Mouse (Mus musculus): ENCODE data around the gene Kcnq1. TPM values are rescaled to one million over a fixed set of nuclear protein-coding genes. Genes with fewer than 3 reads are reported as not detected.

Kcnq1 gene
- polyA plus RNA-seq, 1 experiment: 1.2 TPM

GRCm38 (mm10) chr7:143428814-143429499, 322.8 kb downstream of the Kcnq1 start:
- DNase-seq (ENCODE audit: low read depth in 1 of 2, low spot score in 2 of 2): no peak
- WGBS: 71% methylated on average over 2 of the region's 2 CpGs
- Histone ChIP-seq H3K27ac (ENCODE audit: insufficient read depth, low read length) (no peak overlapping the region), H3K36me3 (ENCODE audit: control insufficient read depth, insufficient read depth, low read length) (no peaks in the 10 kb centered on the region), H3K27me3 (ENCODE audit: control insufficient read depth, insufficient read depth, low read length) (no peaks in the 10 kb centered on the region), H3K4me3 (ENCODE audit: extremely low read depth, insufficient read depth, insufficient read length) (no peak overlapping the region), H3K4me1 (ENCODE audit: control insufficient read depth, insufficient read depth, insufficient read length) (no peaks in the 10 kb centered on the region)
- TF ChIP-seq POLR2A (IDR thresholded peaks at IDR 0.05; ENCODE audit: low read depth, low read length) (no peak), CTCF (IDR thresholded peaks at IDR 0.05; ENCODE audit: extremely low read depth, insufficient read depth, insufficient read length, insufficient replicate concordance) (no peak)

- 100% methylated on average over 1 of the region's 1 CpGs for WGBS
- no peak for DNase-seq (ENCODE audit: low read depth in 1 of 2, low spot score in 2 of 2)
- no peak overlapping the region for H3K27ac ChIP-seq (ENCODE audit: insufficient read depth, low read length)
- H3K27me3 ChIP-seq (ENCODE audit: control insufficient read depth, insufficient read depth, low read length): peaks cover 1% of the 10 kb centered on the region
- H3K4me1 ChIP-seq (ENCODE audit: control insufficient read depth, insufficient read depth, insufficient read length): no peaks in the 10 kb centered on the region
- no peaks in the 10 kb centered on the region for H3K36me3 ChIP-seq (ENCODE audit: control insufficient read depth, insufficient read depth, low read length)
- H3K4me3 ChIP-seq (ENCODE audit: extremely low read depth, insufficient read depth, insufficient read length): no peak overlapping the region
- TF ChIP-seq POLR2A (IDR thresholded peaks at IDR 0.05; ENCODE audit: low read depth, low read length) (no peak), CTCF (IDR thresholded peaks at IDR 0.05; ENCODE audit: extremely low read depth, insufficient read depth, insufficient read length, insufficient replicate concordance) (no peak)
Measured at GRCm38 (mm10) chr7:143432631-143433030, 326.5 kb downstream of the Kcnq1 start.

GRCm38 (mm10) chr7:143433331-143433730, 327.2 kb downstream of the Kcnq1 start:
- no peak for TF ChIP-seq POLR2A (IDR thresholded peaks at IDR 0.05; ENCODE audit: low read depth, low read length)
- TF ChIP-seq CTCF (IDR thresholded peaks at IDR 0.05; ENCODE audit: extremely low read depth, insufficient read depth, insufficient read length, insufficient replicate concordance): no peak
- no peak for DNase-seq (ENCODE audit: low read depth in 1 of 2, low spot score in 2 of 2)
- 91% methylated on average over 7 of the region's 7 CpGs for WGBS
- H3K36me3 ChIP-seq (ENCODE audit: control insufficient read depth, insufficient read depth, low read length): no peaks in the 10 kb centered on the region
- H3K4me3 ChIP-seq (ENCODE audit: extremely low read depth, insufficient read depth, insufficient read length): no peak overlapping the region
- H3K27ac ChIP-seq (ENCODE audit: insufficient read depth, low read length): no peak overlapping the region
- no peaks in the 10 kb centered on the region; the same call in 1 of the 2 replicates for H3K4me1 ChIP-seq (ENCODE audit: control insufficient read depth, insufficient read depth, insufficient read length)
- peaks cover 8% of the 10 kb centered on the region for H3K27me3 ChIP-seq (ENCODE audit: control insufficient read depth, insufficient read depth, low read length)

- no peak overlapping the region for H3K27ac ChIP-seq (ENCODE audit: insufficient read depth, low read length)
- 48% methylated on average over 18 of the region's 18 CpGs for WGBS
Measured at GRCm38 (mm10) chr7:143437231-143437893, 331.2 kb downstream of the Kcnq1 start.

GRCm38 (mm10) chr7:143437894-143438581, 331.9 kb downstream of the Kcnq1 start:
- Histone ChIP-seq H3K4me1 (ENCODE audit: control insufficient read depth, insufficient read depth, insufficient read length) (no peaks in the 10 kb centered on the region; the same call in 1 of the 2 replicates), H3K4me3 (ENCODE audit: extremely low read depth, insufficient read depth, insufficient read length) (no peak overlapping the region), H3K27ac (ENCODE audit: insufficient read depth, low read length) (no peak overlapping the region), H3K36me3 (ENCODE audit: control insufficient read depth, insufficient read depth, low read length) (no peaks in the 10 kb centered on the region), H3K27me3 (ENCODE audit: control insufficient read depth, insufficient read depth, low read length) (peaks cover 10% of the 10 kb centered on the region)
- 16% methylated on average over 62 of the region's 63 CpGs for WGBS
- no peak for TF ChIP-seq POLR2A (IDR thresholded peaks at IDR 0.05; ENCODE audit: low read depth, low read length)
- DNase-seq (ENCODE audit: low read depth in 1 of 2, low spot score in 2 of 2): no peak

More at GRCm38 (mm10) chr7:143437231-143437893, 331.2 kb downstream of the Kcnq1 start:
- Histone ChIP-seq H3K36me3 (ENCODE audit: control insufficient read depth, insufficient read depth, low read length) (no peaks in the 10 kb centered on the region), H3K27me3 (ENCODE audit: control insufficient read depth, insufficient read depth, low read length) (peaks cover 10% of the 10 kb centered on the region), H3K4me1 (ENCODE audit: control insufficient read depth, insufficient read depth, insufficient read length) (no peaks in the 10 kb centered on the region; the same call in 1 of the 2 replicates), H3K4me3 (ENCODE audit: extremely low read depth, insufficient read depth, insufficient read length) (no peak overlapping the region)
- TF ChIP-seq CTCF (IDR thresholded peaks at IDR 0.05; ENCODE audit: extremely low read depth, insufficient read depth, insufficient read length, insufficient replicate concordance) (no peak), POLR2A (IDR thresholded peaks at IDR 0.05; ENCODE audit: low read depth, low read length) (no peak)
- no peak for DNase-seq (ENCODE audit: low read depth in 1 of 2, low spot score in 2 of 2)

GRCm38 (mm10) chr7:143438965-143439364, 332.8 kb downstream of the Kcnq1 start:
- TF ChIP-seq CTCF (IDR thresholded peaks at IDR 0.05; ENCODE audit: extremely low read depth, insufficient read depth, insufficient read length, insufficient replicate concordance) (no peak), POLR2A (IDR thresholded peaks at IDR 0.05; ENCODE audit: low read depth, low read length) (no peak)
- H3K27ac ChIP-seq (ENCODE audit: insufficient read depth, low read length): no peak overlapping the region
- H3K4me1 ChIP-seq (ENCODE audit: control insufficient read depth, insufficient read depth, insufficient read length): no peaks in the 10 kb centered on the region; the same call in 1 of the 2 replicates
- DNase-seq (ENCODE audit: low read depth in 1 of 2, low spot score in 2 of 2): no peak
- no peaks in the 10 kb centered on the region for H3K36me3 ChIP-seq (ENCODE audit: control insufficient read depth, insufficient read depth, low read length)
- 97% methylated on average over 1 of the region's 1 CpGs for WGBS
- peaks cover 10% of the 10 kb centered on the region for H3K27me3 ChIP-seq (ENCODE audit: control insufficient read depth, insufficient read depth, low read length)
- H3K4me3 ChIP-seq (ENCODE audit: extremely low read depth, insufficient read depth, insufficient read length): no peak overlapping the region
